Mouse (Mus musculus) stomach, embryonic 16.5 days (tissue): Measurements from ENCODE around the gene Elovl5. TPM values are rescaled to one million over a fixed set of nuclear protein-coding genes. Genes with fewer than 3 reads are reported as not detected.
A peak's percentile ranks its signal among the peaks of the same experiment; 100 is the strongest.
"Not testable (repeated sequence)": the region's sequence is repeated elsewhere in the genome, so short reads cannot be mapped to it uniquely, and the experiment has no call there.

ENCODE experiments used
- ATAC-seq: fragments of 200-750 bp; cut with Nextera tagmentation; 2 replicates; pipeline ENCODE4 v1.8.0; 2017; ENCODE audit warnings: moderate number of reproducible peaks, moderate TSS enrichment; ENCODE audit not compliant: insufficient read depth, low FRiP score
- H3K27ac ChIP-seq: fragments of 300-500 bp; sonication (generic); 2 replicates; pipeline ENCODE4 v1.5.1; 2014; ENCODE audit warnings: low read length
- H3K27me3 ChIP-seq: fragments of 300-500 bp; sonication (generic); 2 replicates; pipeline ENCODE4 v1.6.1; 2014; ENCODE audit warnings: low read length, control low read depth, mixed read lengths; ENCODE audit not compliant: control insufficient read depth, insufficient read depth
- H3K36me3 ChIP-seq: fragments of 300-500 bp; sonication (generic); 2 replicates; pipeline ENCODE4 v1.6.1; 2014; ENCODE audit warnings: low read length; ENCODE audit not compliant: control insufficient read depth, insufficient read depth
- H3K4me1 ChIP-seq: fragments of 300-500 bp; sonication (generic); 2 replicates; pipeline ENCODE4 v1.6.1; 2014; ENCODE audit warnings: low read length, control low read depth, mixed read lengths; ENCODE audit not compliant: control insufficient read depth, insufficient read depth
- H3K4me2 ChIP-seq: fragments of 300-500 bp; sonication (generic); 2 replicates; pipeline ENCODE4 v1.6.1; 2014; ENCODE audit warnings: low read depth, low read length, mixed read lengths
- H3K4me3 ChIP-seq: fragments of 300-500 bp; sonication (generic); replicated peaks from 2 replicates; pipeline ENCODE4 v1.5.1; 2014; ENCODE audit warnings: mild to moderate bottlenecking, low read length
- H3K9ac ChIP-seq: fragments of 300-500 bp; sonication (generic); 2 replicates; pipeline ENCODE4 v1.6.1; 2014; ENCODE audit warnings: low read length
- H3K9me3 ChIP-seq: fragments of 300-500 bp; sonication (generic); replicated peaks from 2 replicates; pipeline ENCODE4 v1.6.1; 2016; ENCODE audit warnings: low read length, control low read depth; ENCODE audit not compliant: control insufficient read depth
- WGBS: fragments of 180-500 bp; shearing (Covaris S2); extraction: QIAGEN DNeasy Blood & Tissue Kit; methylation state at CpG from one replicate; pipeline ENCODE4 v1.1.7; 2014; 5-methylcytosine and 5-hydroxymethylcytosine counted together
- polyA plus RNA-seq: library from polyadenylated mRNA; unstranded; fragments of >200 nt; fragmentation: Nextera tagmentation; extraction: Ambion mirVana; gene quantifications from 2 replicates; pipeline ENCODE4 v1.2.1, GENCODE M21; 2015

Elovl5 gene
- polyA plus RNA-seq, 1 experiment from 2014 or later, result 67.6 TPM

DNA sequence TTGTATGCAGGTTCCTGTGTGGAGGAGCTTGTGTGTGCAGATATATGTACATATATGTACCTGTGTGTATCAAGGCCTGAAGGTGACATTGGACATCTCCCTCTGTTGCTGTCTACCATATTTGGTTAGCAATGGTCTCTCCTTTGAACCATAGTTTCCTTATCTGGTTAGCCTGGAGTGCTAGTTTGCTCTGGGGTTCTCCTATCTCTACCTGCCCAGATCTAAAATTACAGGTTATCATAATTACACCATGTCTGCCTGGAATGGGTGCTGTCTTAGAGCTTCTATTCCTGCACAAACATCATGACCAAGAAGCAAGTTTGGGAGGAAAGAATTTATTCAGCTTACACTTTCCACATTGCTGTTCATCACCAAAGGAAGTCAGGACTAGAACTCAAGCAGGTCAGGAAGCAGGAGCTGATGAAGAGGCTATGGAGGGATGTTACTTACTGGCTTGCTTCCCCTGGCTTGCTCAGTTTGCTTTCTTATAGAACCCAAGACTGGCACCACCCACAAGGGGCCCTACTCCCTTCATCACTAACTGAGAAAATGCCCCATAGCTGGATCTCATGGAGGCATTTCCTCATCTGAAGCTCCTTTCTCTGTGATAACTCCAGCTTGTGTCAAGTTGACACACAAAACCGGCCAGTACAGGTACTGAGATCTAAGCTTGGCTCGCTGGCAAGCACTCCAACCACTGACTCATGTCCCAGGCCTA is 76.5 kb downstream of the Elovl5 start:
- H3K27me3 ChIP-seq, H3K36me3 ChIP-seq, H3K9ac ChIP-seq, H3K4me2 ChIP-seq, H3K27ac ChIP-seq, ATAC-seq, H3K4me1 ChIP-seq, H3K4me3 ChIP-seq, H3K9me3 ChIP-seq: not testable (repeated sequence)
- 87% methylated on average over 2 of the region's 2 CpGs for WGBS

DNA sequence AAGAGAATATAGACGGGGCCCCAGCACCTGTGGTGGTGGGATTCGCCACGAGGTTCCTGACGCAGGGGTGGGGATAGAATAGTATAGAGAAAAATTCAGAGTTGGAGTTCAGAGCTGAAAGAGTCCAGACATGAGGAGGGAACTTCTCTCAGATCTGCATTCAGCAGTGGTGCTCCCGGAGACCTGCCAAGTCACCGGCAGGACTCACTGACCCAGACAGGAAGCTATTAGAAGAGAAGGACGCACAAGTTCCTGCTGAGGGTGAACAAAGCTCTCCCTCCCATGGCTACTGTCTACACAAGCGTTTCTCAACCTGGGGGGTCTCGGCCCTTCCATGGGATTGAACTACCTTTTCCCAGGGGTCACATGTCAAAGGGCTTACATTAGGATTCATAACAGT is 78.1 kb downstream of the Elovl5 start:
- H3K9ac ChIP-seq, result no peak overlapping the region
- ATAC-seq, result no peak
- 79% methylated on average over 9 of the region's 9 CpGs for WGBS
- H3K27ac ChIP-seq, result no peak overlapping the region
- no peaks in the 10 kb centered on the region for H3K27me3 ChIP-seq
- H3K4me3 ChIP-seq, result no peak overlapping the region
- H3K4me1 ChIP-seq, result no peaks in the 10 kb centered on the region
- no peak overlapping the region for H3K4me2 ChIP-seq
- no peaks in the 10 kb centered on the region for H3K36me3 ChIP-seq
- H3K9me3 ChIP-seq, result no peaks in the 10 kb centered on the region

DNA sequence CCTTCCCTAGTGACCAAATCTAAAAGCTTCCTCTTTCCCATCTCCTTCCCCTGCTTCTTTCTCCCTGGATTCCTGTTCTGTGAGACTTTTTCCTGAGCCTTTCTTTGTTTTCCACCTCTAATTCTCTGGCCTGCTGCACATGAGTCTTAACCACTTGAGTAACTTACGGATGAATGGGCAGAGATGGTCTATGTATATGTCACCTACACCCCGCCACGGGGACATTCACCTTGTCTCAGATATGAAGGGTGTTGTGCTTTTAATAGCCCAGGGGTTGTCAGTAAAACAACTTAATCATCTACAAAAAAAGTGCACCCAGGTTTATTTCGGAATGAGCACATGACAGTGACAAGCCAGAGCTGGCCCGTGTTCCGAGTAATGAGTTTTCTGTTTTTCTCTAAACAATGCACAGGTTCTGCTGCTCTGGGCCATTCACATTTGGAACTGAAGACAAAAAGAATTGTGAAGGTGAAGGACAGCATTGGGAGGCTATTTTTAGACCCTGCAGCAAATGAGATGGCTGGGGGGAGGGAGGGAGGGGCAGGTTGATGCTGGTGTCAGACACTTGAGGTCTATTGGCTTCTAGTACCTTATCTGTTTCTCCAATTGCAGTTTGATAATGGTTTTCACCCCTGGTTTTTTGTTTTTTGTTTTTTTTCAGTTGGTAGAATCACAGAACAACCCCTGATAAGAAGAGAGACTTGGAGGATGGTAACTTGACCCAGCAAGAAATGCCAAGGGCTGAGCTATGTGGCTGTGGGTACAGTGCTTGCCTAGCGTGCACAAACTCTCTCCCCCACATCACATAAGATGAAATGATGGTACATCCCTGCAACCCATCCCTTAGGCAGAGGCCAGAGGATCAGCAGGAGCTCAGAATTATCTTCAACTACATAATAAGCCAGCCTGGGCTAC is 83.7 kb downstream of the Elovl5 start:
- Histone ChIP-seq H3K4me3 (no peak overlapping the region), H3K36me3 (no peaks in the 10 kb centered on the region), H3K9ac (no peak overlapping the region), H3K4me2 (no peak overlapping the region), H3K27me3 (no peaks in the 10 kb centered on the region), H3K4me1 (no peaks in the 10 kb centered on the region), H3K27ac (no peak overlapping the region), H3K9me3 (no peaks in the 10 kb centered on the region)
- ATAC-seq, result no peak
- WGBS, result 80% methylated on average over 7 of the region's 7 CpGs

DNA sequence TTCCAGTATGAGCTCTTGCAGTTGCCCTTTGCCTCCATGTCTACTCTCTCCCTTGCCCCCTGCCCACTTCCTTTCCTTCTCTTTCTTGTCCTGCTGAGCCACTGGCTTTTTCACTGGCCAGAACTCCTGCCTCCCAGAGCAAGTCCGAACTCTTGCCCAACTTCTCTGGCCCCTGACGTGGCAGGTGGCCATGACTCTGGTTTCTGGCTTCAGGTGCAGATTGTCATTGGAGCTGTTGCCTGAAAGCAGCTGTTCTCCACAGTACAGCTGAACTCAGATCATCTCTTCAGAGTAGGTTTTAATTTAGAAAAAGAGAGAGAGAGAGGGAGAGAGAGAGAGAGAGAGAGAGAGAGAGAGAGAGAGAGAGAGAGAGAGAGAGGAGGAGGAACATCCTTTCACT is 86.1 kb downstream of the Elovl5 start:
- Histone ChIP-seq H3K27me3 (no peaks in the 10 kb centered on the region), H3K9me3 (no peaks in the 10 kb centered on the region), H3K4me3 (no peak overlapping the region), H3K9ac (no peak overlapping the region), H3K27ac (no peak overlapping the region), H3K4me1 (0 out of 2 replicates have a peak, but pooled peaks cover 3% of the 10 kb centered on the region), H3K4me2 (no peak overlapping the region), H3K36me3 (no peaks in the 10 kb centered on the region)
- ATAC-seq, result no peak
- 74% methylated on average over 2 of the region's 2 CpGs for WGBS

DNA sequence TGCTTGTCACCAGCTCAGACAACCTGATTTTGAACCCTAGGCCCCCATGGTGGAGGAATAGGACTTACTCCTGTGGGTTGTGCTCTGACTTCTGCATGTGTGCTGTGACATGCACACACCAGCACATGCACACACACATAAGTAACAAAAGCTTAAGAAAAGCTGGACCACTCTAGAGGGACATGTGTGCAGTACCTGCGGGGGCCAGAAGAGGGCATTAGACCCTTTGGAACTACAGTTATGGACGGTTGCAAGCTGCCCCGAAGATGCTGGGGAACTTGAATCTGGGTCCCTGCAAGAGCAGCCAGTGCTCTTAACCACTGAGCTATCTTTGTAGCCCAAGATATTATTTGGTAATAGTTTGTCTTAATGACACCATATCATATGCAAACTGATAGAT is 88.3 kb downstream of the Elovl5 start:
- H3K4me1 ChIP-seq, result 0 out of 2 replicates have a peak, but pooled peaks cover 3% of the 10 kb centered on the region
- no peak overlapping the region for H3K4me2 ChIP-seq
- ATAC-seq, result no peak
- no peak overlapping the region for H3K9ac ChIP-seq
- H3K4me3 ChIP-seq, result no peak overlapping the region
- no peaks in the 10 kb centered on the region for H3K36me3 ChIP-seq
- no peak overlapping the region for H3K27ac ChIP-seq
- H3K9me3 ChIP-seq, result no peaks in the 10 kb centered on the region
- H3K27me3 ChIP-seq, result no peaks in the 10 kb centered on the region
- 56% methylated on average over 3 of the region's 3 CpGs for WGBS

DNA sequence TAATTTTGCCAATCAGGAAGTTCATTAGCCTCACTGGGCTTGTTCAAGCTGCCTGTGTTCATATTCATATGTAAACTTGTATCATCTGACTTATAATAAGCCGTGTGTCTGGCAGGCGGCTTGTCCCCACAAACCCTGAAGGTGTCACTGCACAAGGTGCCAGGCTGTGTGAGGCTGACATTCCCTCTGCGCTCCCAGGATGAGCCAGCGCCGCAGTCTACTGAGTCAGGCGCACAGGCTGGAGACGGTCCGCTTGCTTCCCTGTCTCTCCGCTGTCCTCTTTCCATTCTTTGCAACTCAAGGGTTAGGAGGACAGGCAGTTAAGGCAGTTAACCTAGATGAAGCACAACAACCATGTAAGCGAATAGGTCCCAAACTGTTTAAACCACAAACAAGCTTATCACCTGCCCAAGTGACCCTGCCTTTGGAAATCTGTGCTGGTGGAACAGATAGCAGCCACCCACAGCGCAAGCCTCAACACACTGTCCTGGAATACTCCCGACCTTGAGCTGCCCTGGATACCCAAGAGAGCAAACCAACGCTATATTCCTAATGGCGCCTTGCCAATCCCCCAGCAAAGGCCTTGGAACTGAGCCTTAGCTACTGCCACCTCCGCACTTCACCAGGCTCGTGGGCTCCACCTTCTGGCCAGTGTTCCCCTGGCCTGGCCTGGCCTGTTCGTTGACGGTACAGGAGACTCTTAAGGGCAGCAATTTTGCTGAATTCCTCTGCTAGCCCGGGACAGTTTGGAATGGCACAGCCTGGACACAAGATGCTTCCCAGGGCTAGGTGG is 89.2 kb downstream of the Elovl5 start:
- 54% methylated on average over 19 of the region's 19 CpGs for WGBS
- no peaks in the 10 kb centered on the region for H3K27me3 ChIP-seq
- no peak overlapping the region for H3K27ac ChIP-seq
- no peak overlapping the region for H3K4me3 ChIP-seq
- peak; percentile 80 for ATAC-seq
- H3K4me2 ChIP-seq, result no peak overlapping the region
- H3K36me3 ChIP-seq, result no peaks in the 10 kb centered on the region
- H3K9ac ChIP-seq, result no peak overlapping the region
- H3K4me1 ChIP-seq, result 0 out of 2 replicates have a peak, but pooled peaks cover 3% of the 10 kb centered on the region
- H3K9me3 ChIP-seq, result no peaks in the 10 kb centered on the region

DNA sequence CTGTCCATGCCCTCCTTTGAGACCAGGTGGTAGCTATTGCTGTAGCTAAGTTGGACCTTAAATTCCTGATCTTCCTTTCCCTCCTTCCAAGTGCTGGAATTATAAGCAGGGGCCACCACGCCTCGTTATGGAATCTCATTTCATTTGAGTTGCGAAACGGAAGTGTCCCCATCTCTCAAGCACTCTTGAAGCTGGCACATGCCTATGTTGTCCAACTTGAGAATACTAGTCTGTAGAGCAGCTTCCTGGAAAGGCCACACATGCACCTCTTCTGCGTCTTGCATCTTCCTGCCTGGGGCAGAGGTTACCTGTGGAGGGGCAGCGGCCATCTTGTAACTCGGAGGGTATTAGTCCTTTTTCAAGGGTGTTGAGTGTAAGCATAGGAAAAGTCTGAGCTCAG is 92.2 kb downstream of the Elovl5 start:
- Histone ChIP-seq H3K9me3 (no peaks in the 10 kb centered on the region), H3K4me1 (0 out of 2 replicates have a peak, but pooled peaks cover 3% of the 10 kb centered on the region), H3K36me3 (no peaks in the 10 kb centered on the region), H3K27me3 (no peaks in the 10 kb centered on the region), H3K4me2 (no peak overlapping the region), H3K27ac (no peak overlapping the region), H3K4me3 (no peak overlapping the region), H3K9ac (no peak overlapping the region)
- WGBS, result 92% methylated on average over 7 of the region's 7 CpGs
- ATAC-seq, result no peak

DNA sequence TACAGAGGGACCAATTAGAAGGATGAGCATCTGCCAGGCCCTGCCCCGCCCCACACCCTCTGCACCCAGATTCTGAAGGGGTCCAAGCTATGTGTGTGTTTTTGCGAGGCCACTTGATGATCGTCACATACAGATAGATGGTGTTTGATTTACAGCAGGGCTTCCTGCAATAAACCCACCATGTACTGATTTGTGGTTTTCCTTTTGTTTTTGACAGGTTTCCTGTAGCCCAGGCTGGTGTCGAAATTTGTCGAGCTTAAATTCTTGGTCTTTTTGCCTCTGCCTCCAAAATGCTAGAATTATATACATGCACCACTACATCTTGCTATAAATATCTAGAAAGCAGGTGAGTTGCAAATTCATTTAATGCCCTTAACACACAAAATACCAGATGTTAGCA is 93.0 kb downstream of the Elovl5 start:
- no peak overlapping the region for H3K4me3 ChIP-seq
- H3K4me2 ChIP-seq, result no peak overlapping the region
- 0 out of 2 replicates have a peak, but pooled peaks cover 3% of the 10 kb centered on the region for H3K4me1 ChIP-seq
- H3K9me3 ChIP-seq, result no peaks in the 10 kb centered on the region
- WGBS, result 78% methylated on average over 5 of the region's 5 CpGs
- H3K27me3 ChIP-seq, result no peaks in the 10 kb centered on the region
- no peaks in the 10 kb centered on the region for H3K36me3 ChIP-seq
- no peak overlapping the region for H3K9ac ChIP-seq
- no peak overlapping the region for H3K27ac ChIP-seq
- no peak for ATAC-seq
